ENCODE assay signal across 19 mouse cellular contexts in genomic region chr1:194777608-194778007, GRCm38 (mm10).
"Had no signal": no experiment of that assay in that cellular context is flagged by ENCODE, and none has a peak within 500 bp of the region (broad histone marks: within the 10 kb centered on the region; RNA-seq: fewer than 3 reads in every experiment).

No protein-coding gene starts in this region.

- H3K4me1 ChIP-seq: lung, embryonic 15.5 days; megakaryocyte, embryonic 14.5 days; midbrain, embryonic 12.5 days; neural tube, embryonic 12.5 days; stomach, embryonic 15.5 days had no signal

- H3K9me3 ChIP-seq: liver, embryonic 12.5 days; lung, embryonic 15.5 days; megakaryocyte, embryonic 14.5 days; midbrain, embryonic 12.5 days; neural tube, embryonic 12.5 days; stomach, embryonic 15.5 days had no signal

- ATAC-seq: liver, embryonic 12.5 days; lung, postnatal 0 days; midbrain, embryonic 16.5 days had no signal

- H3K4me3 ChIP-seq: liver, embryonic 12.5 days; lung, embryonic 15.5 days; megakaryocyte, embryonic 14.5 days; midbrain, embryonic 12.5 days; neural tube, embryonic 12.5 days; stomach, embryonic 15.5 days had no signal

- H3K27me3 ChIP-seq: liver, embryonic 12.5 days; lung, embryonic 15.5 days; midbrain, embryonic 12.5 days; neural tube, embryonic 12.5 days; stomach, embryonic 15.5 days had no signal

- DNase-seq: lung, adult 2 months; lung, postnatal 14 days; lung, postnatal 36 days; midbrain, embryonic 14.5 days; right cerebral cortex, postnatal 14 days; thymus, adult 18-20 months; thymus, postnatal 25 days; thymus, postnatal 4 days had no signal

- H3K36me3 ChIP-seq: liver, embryonic 12.5 days; stomach, embryonic 15.5 days had no signal

- H3K4me2 ChIP-seq: liver, embryonic 12.5 days; lung, embryonic 15.5 days; midbrain, embryonic 12.5 days; neural tube, embryonic 12.5 days; stomach, embryonic 15.5 days had no signal

- H3K9ac ChIP-seq: liver, embryonic 12.5 days; liver, embryonic 14.5 days; lung, embryonic 15.5 days; midbrain, embryonic 12.5 days; neural tube, embryonic 12.5 days; stomach, embryonic 15.5 days had no signal

- H3K27ac ChIP-seq: liver, embryonic 12.5 days; liver, embryonic 14.5 days; lung, embryonic 15.5 days; macrophage; midbrain, embryonic 12.5 days; neural tube, embryonic 12.5 days; stomach, embryonic 15.5 days; stomach, postnatal 0 days had no signal
